Comparison of ENCODE assay signal across 27 mouse cellular contexts in genomic region chr2:31447536-31447935, GRCm38 (mm10). TPM values are rescaled to one million over a fixed set of nuclear protein-coding genes. Genes with fewer than 3 reads are reported as not detected.
DNase-seq lines count a peak whose midpoint lies in the region; ATAC-seq lines count a peak whose summit lies in the region.
"Had no signal": no experiment of that assay in that cellular context is flagged by ENCODE, and none has a peak within 500 bp of the region (broad histone marks: within the 10 kb centered on the region; RNA-seq: fewer than 3 reads in every experiment).

No protein-coding gene starts in this region.

- no peaks in the 10 kb centered on the region for H3K27me3 ChIP-seq in splenic B cell, adult 2 months (ENCODE audit: control insufficient read depth, insufficient read depth, low read length, poor library complexity, severe bottlenecking)

- peak; percentile 65 for DNase-seq in induced T-regulatory cell, adult 2 months (ENCODE audit: low read depth)
- peak; percentile 40 for DNase-seq in splenic B cell, adult 2 months (ENCODE audit: low read depth, low spot score)
- DNase-seq in testis, postnatal 10 days (ENCODE audit: low spot score), result no peak
- no peak for DNase-seq in spleen, adult 12 weeks (ENCODE audit: low spot score)
- no peak for DNase-seq in layer of hippocampus, adult 9-11 months
- DNase-seq: adrenal gland, postnatal 10 days; cerebellum, adult 11-12 months; cerebellum, adult 9-11 months; gastrocnemius, postnatal 14 days; heart, adult 18-20 months; kidney, adult 2 months; kidney, postnatal 36 days; layer of hippocampus, postnatal 36 days; left cerebral cortex, postnatal 4 days; liver, postnatal 0 days; lung, postnatal 36 days; right cerebral cortex, postnatal 25 days; spleen, adult 18-20 months; thymus, adult 2 months; thymus, postnatal 36 days had no signal

- peak; percentile 51 for ATAC-seq in CD4-positive, CD25-positive, alpha-beta regulatory T cell, adult 4 months
- ATAC-seq in activated CD4-positive, CD25-positive, alpha-beta regulatory T cell, adult 4 months, result peak; percentile 52
- ATAC-seq: forebrain, embryonic 14.5 days; liver, embryonic 12.5 days; liver, postnatal 0 days; midbrain, embryonic 16.5 days had no signal

- no peaks in the 10 kb centered on the region for H3K36me3 ChIP-seq in splenic B cell, adult 2 months (ENCODE audit: control insufficient read depth, insufficient read depth, low read length, poor library complexity, severe bottlenecking)
- H3K36me3 ChIP-seq: heart, embryonic 12.5 days; liver, embryonic 12.5 days; midbrain, embryonic 10.5 days had no signal

RNA-seq across cellular contexts. Expression of gene Ass1, which starts 22.5 kb away (rescaled TPM):
- polyA plus RNA-seq in CD4-positive, CD25-positive, alpha-beta regulatory T cell, adult 4 months (2017; shearing (Covaris generic)), result 100 to 1,000 TPM; 415 to 537 TPM
- 100 to 1,000 TPM; 445 to 470 TPM for polyA plus RNA-seq in activated CD4-positive, CD25-positive, alpha-beta regulatory T cell, adult 4 months (2017; shearing (Covaris generic))

Comparison
In these comparisons a context has a peak if more than half of its experiments do, and no peak if none do; other contexts are left out.
1. DNase-seq: peak in induced T-regulatory cell, adult 2 months (single experiment) and splenic B cell, adult 2 months (single experiment); none in testis, postnatal 10 days (single experiment), spleen, adult 12 weeks (single experiment) and layer of hippocampus, adult 9-11 months (single experiment).